Mouse (Mus musculus) embryonic facial prominence, embryonic 13.5 days (tissue): Measurements from ENCODE around the gene Rpl23a. TPM values are rescaled to one million over a fixed set of nuclear protein-coding genes. Genes with fewer than 3 reads are reported as not detected.

Experiments
- ATAC-seq: fragments of 200-750 bp; cut with Nextera tagmentation; 2 replicates; pipeline ENCODE4 v1.8.0; 2017; ENCODE audit warnings: low read depth; ENCODE audit not compliant: insufficient number of reproducible peaks, insufficient read depth, low FRiP score, low TSS enrichment
- H3K27ac ChIP-seq: fragments of 300-500 bp; sonication (generic); 2 replicates; pipeline ENCODE4 v1.5.1; 2015; ENCODE audit warnings: moderate library complexity, mild to moderate bottlenecking, inconsistent platforms
- H3K27me3 ChIP-seq: fragments of 300-500 bp; sonication (generic); 2 replicates; pipeline ENCODE4 v1.6.1; 2015; ENCODE audit warnings: mild to moderate bottlenecking, inconsistent platforms
- H3K36me3 ChIP-seq: fragments of 300-500 bp; sonication (generic); 2 replicates; pipeline ENCODE4 v1.6.1; 2015; ENCODE audit warnings: mild to moderate bottlenecking, inconsistent platforms
- H3K4me1 ChIP-seq: fragments of 300-500 bp; sonication (generic); 2 replicates; pipeline ENCODE4 v1.6.1; 2015; ENCODE audit warnings: inconsistent platforms
- H3K4me2 ChIP-seq: fragments of 300-500 bp; sonication (generic); 2 replicates; pipeline ENCODE4 v1.6.1; 2015; ENCODE audit warnings: moderate library complexity, mild to moderate bottlenecking, inconsistent platforms
- H3K4me3 ChIP-seq: fragments of 300-500 bp; sonication (generic); 2 replicates; pipeline ENCODE4 v1.5.1; 2015; ENCODE audit warnings: mild to moderate bottlenecking, inconsistent platforms
- H3K9ac ChIP-seq: fragments of 300-500 bp; sonication (generic); 2 replicates; pipeline ENCODE4 v1.6.1; 2015; ENCODE audit warnings: mild to moderate bottlenecking, inconsistent platforms
- H3K9me3 ChIP-seq: fragments of 300-500 bp; sonication (generic); 2 replicates; pipeline ENCODE4 v1.6.1; 2016; ENCODE audit warnings: inconsistent platforms
- WGBS: fragments of 180-500 bp; shearing (Covaris S2); methylation state at CpG from one replicate; pipeline ENCODE4 v1.1.7; 2015; ENCODE audit warnings: mixed read lengths; 5-methylcytosine and 5-hydroxymethylcytosine counted together
- polyA plus RNA-seq: library from polyadenylated mRNA; unstranded; fragments of >200 nt; fragmentation: Nextera tagmentation; extraction: Ambion mirVana; gene quantifications from 2 replicates; pipeline ENCODE4 v1.2.1, GENCODE M21; 2015

Rpl23a gene
- polyA plus RNA-seq, 1 experiment from 2014 or later, result 1,597 TPM

- peaks cover 21% of the 10 kb centered on the region for H3K4me1 ChIP-seq
- no peaks in the 10 kb centered on the region for H3K9me3 ChIP-seq
- no peak overlapping the region for H3K4me2 ChIP-seq
- no peak overlapping the region for H3K27ac ChIP-seq
- H3K36me3 ChIP-seq, result 0 out of 2 replicates have a peak, but pooled peaks cover 6% of the 10 kb centered on the region
- peak overlapping the region; percentile 2; the same call in 1 of the 2 replicates for H3K9ac ChIP-seq
- H3K4me3 ChIP-seq, result no peak overlapping the region
- 80% methylated on average over 19 of the region's 19 CpGs for WGBS
- no peak for ATAC-seq
- no peaks in the 10 kb centered on the region for H3K27me3 ChIP-seq
These were observed 10.5 kb downstream of the Rpl23a start for GRCm38 (mm10) chr11:78172748-78173383.

GRCm38 (mm10) chr11:78172034-78172747 is 11.2 kb downstream of the Rpl23a start:
- H3K27me3 ChIP-seq, result no peaks in the 10 kb centered on the region
- H3K4me2 ChIP-seq, result no peak overlapping the region
- H3K27ac ChIP-seq, result no peak overlapping the region
- H3K9ac ChIP-seq, result no peak overlapping the region; the same call in 1 of the 2 replicates
- no peaks in the 10 kb centered on the region for H3K9me3 ChIP-seq
- peaks cover 15% of the 10 kb centered on the region for H3K4me1 ChIP-seq
- 0 out of 2 replicates have a peak, but pooled peaks cover 6% of the 10 kb centered on the region for H3K36me3 ChIP-seq
- WGBS, result 82% methylated on average over 16 of the region's 16 CpGs
- no peak for ATAC-seq
- H3K4me3 ChIP-seq, result no peak overlapping the region

GRCm38 (mm10) chr11:78171328-78171727 is 12.1 kb downstream of the Rpl23a start:
- H3K36me3 ChIP-seq, result 0 out of 2 replicates have a peak, but pooled peaks cover 6% of the 10 kb centered on the region
- H3K9me3 ChIP-seq, result no peaks in the 10 kb centered on the region
- no peak overlapping the region for H3K4me3 ChIP-seq
- no peak overlapping the region for H3K9ac ChIP-seq
- H3K27ac ChIP-seq, result no peak overlapping the region
- no peak overlapping the region for H3K4me2 ChIP-seq
- WGBS, result 79% methylated on average over 4 of the region's 4 CpGs
- peaks cover 18% of the 10 kb centered on the region for H3K4me1 ChIP-seq
- no peak for ATAC-seq
- no peaks in the 10 kb centered on the region for H3K27me3 ChIP-seq

- Histone ChIP-seq H3K27ac (no peak overlapping the region), H3K4me1 (peaks cover 21% of the 10 kb centered on the region), H3K4me3 (no peak overlapping the region), H3K9me3 (no peaks in the 10 kb centered on the region), H3K36me3 (0 out of 2 replicates have a peak, but pooled peaks cover 6% of the 10 kb centered on the region), H3K4me2 (no peak overlapping the region), H3K9ac (no peak overlapping the region), H3K27me3 (no peaks in the 10 kb centered on the region)
- WGBS, result 88% methylated on average over 15 of the region's 15 CpGs
- ATAC-seq, result no peak
These were observed 13.1 kb downstream of the Rpl23a start for GRCm38 (mm10) chr11:78170306-78170705.

- Histone ChIP-seq H3K36me3 (0 out of 2 replicates have a peak, but pooled peaks cover 6% of the 10 kb centered on the region), H3K4me3 (no peak overlapping the region), H3K27me3 (no peaks in the 10 kb centered on the region), H3K4me2 (no peak overlapping the region), H3K27ac (no peak overlapping the region), H3K4me1 (peaks cover 18% of the 10 kb centered on the region), H3K9me3 (no peaks in the 10 kb centered on the region), H3K9ac (no peak overlapping the region)
- 49% methylated on average over 19 of the region's 19 CpGs for WGBS
- no peak for ATAC-seq
These were observed 14.6 kb downstream of the Rpl23a start for GRCm38 (mm10) chr11:78168541-78169468.

- WGBS, result 82% methylated on average over 14 of the region's 14 CpGs
- Histone ChIP-seq H3K27me3 (no peaks in the 10 kb centered on the region), H3K4me1 (peaks cover 32% of the 10 kb centered on the region), H3K4me3 (no peak overlapping the region), H3K9ac (no peak overlapping the region), H3K36me3 (peaks cover 18% of the 10 kb centered on the region), H3K4me2 (no peak overlapping the region), H3K27ac (no peak overlapping the region), H3K9me3 (no peaks in the 10 kb centered on the region)
- no peak for ATAC-seq
These were observed 16.0 kb downstream of the Rpl23a start for GRCm38 (mm10) chr11:78167257-78167959.

- no peak overlapping the region; the same call in 1 of the 2 replicates for H3K27ac ChIP-seq
These were observed 16.7 kb downstream of the Rpl23a start for GRCm38 (mm10) chr11:78166640-78167039.

GRCm38 (mm10) chr11:78166161-78166560 is 17.2 kb downstream of the Rpl23a start:
- Histone ChIP-seq H3K9me3 (no peaks in the 10 kb centered on the region), H3K4me1 (peaks cover 40% of the 10 kb centered on the region), H3K4me3 (peak overlapping the region; percentile 91), H3K36me3 (peaks cover 24% of the 10 kb centered on the region), H3K4me2 (peak overlapping the region; percentile 76), H3K27me3 (no peaks in the 10 kb centered on the region), H3K27ac (peak overlapping the region; percentile 99), H3K9ac (peak overlapping the region; percentile 96)
- ATAC-seq, result no peak
- WGBS, result 36% methylated on average over 4 of the region's 4 CpGs

More at GRCm38 (mm10) chr11:78166640-78167039, 16.7 kb downstream of the Rpl23a start:
- Histone ChIP-seq H3K36me3 (peaks cover 19% of the 10 kb centered on the region), H3K9me3 (no peaks in the 10 kb centered on the region), H3K27me3 (no peaks in the 10 kb centered on the region), H3K4me3 (peak overlapping the region; percentile 91; the same call in 1 of the 2 replicates), H3K9ac (no peak overlapping the region), H3K4me1 (peaks cover 38% of the 10 kb centered on the region), H3K4me2 (no peak overlapping the region)
- no peak for ATAC-seq
- WGBS, result 46% methylated on average over 6 of the region's 6 CpGs

- peak overlapping the region; percentile 99 for H3K27ac ChIP-seq
- no peaks in the 10 kb centered on the region for H3K27me3 ChIP-seq
- H3K4me1 ChIP-seq, result peaks cover 42% of the 10 kb centered on the region
- 3% methylated on average over 16 of the region's 16 CpGs for WGBS
- ATAC-seq, result no peak
- peak overlapping the region; percentile 96 for H3K9ac ChIP-seq
- peak overlapping the region; percentile 91 for H3K4me3 ChIP-seq
- H3K36me3 ChIP-seq, result peaks cover 28% of the 10 kb centered on the region
- H3K4me2 ChIP-seq, result peak overlapping the region; percentile 76
- no peaks in the 10 kb centered on the region for H3K9me3 ChIP-seq
These were observed 17.6 kb downstream of the Rpl23a start for GRCm38 (mm10) chr11:78165761-78166109.

- peak; percentile 69 for ATAC-seq
- Histone ChIP-seq H3K9me3 (no peaks in the 10 kb centered on the region), H3K4me3 (peak within 1 kb of the TSS; percentile 91), H3K4me1 (peaks cover 46% of the 10 kb centered on the region), H3K27ac (peak within 1 kb of the TSS; percentile 99), H3K27me3 (no peaks in the 10 kb centered on the region), H3K9ac (peak within 1 kb of the TSS; percentile 96), H3K36me3 (peaks cover 34% of the 10 kb centered on the region), H3K4me2 (peak within 1 kb of the TSS; percentile 76)
- under 1% methylated on average over 66 of the region's 78 CpGs for WGBS
These were observed 18.2 kb downstream of the Rpl23a start, which contains the start of gene Traf4 for GRCm38 (mm10) chr11:78164924-78165760. Gene Traf4, minus strand, starts transcription at chr11:78165589.
